Mouse (Mus musculus) liver (tissue): ENCODE results near the gene Ggct.

Experiments
- DNase-seq: peaks from one replicate; pipeline ENCODE4 v3.0.0-alpha.2; 2020; ENCODE audit warnings: mixed read lengths

Ggct gene

DNA sequence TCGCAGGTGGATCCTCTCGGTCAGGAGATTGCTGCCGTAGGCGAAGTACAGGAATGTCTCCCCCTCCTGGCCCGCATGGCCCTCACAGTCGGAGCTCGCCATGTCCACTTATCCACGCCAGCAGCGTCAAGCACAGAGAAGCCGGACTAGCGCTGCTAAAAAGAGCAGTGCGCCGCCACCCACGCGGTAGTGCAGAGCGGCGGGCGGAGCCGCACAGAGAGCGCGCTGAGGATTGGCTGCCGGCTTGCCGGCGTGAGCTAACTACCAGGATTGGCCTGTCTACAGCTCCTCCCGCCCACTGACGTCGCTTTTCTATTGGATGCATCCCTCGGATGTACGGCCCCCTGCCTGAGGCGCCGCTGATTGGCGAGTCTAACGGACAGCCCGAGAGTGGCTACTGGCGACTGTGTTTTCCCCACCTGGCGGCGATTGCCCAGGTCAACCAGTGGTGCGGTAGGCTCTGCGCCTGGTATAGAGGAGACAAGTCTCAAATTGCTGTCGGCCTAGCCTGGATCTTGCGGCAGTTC is at the start of gene Ggct:
TSS of gene Ggct (minus strand) at position 217 of the 527 bp plus-strand sequence.
- DNase-seq = peak; percentile 95

DNA sequence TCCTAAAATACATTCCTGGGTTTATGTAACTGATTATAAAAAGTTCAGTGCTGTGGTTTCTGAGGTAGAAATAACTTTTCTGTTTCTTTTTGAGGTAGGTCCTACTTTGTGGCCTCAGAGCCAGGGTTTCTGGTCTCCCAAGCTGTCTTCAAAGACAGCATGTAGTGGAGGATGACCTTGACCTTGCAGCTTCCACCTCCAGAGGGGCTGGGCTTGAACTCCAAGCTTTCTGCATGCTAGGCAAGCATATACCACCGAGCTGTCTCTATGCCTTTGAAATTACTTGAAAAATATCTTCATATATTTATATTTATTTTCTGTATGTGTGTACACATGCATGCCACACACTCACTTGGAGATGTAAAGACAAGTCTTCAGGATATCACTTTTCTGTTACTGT is 47.3 kb upstream of the Ggct start:
- no peak for DNase-seq

DNA sequence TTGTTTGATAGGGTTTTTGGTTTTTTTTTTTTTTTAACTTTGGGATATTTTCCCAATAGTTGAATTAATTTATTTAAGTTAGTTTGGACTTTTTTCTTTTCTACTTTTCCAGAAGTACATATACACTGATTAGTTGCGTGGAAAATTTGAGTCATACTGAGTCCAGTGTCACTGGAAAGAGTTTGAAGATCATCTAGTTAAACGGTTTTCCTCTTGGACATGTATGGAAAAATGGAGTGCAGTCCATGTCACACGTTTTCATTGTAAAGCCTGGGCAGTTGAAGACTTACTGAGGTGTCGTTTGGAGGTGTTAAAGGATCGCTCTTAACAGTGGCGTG is 46.7 kb upstream of the Ggct start:
- DNase-seq = no peak

DNA sequence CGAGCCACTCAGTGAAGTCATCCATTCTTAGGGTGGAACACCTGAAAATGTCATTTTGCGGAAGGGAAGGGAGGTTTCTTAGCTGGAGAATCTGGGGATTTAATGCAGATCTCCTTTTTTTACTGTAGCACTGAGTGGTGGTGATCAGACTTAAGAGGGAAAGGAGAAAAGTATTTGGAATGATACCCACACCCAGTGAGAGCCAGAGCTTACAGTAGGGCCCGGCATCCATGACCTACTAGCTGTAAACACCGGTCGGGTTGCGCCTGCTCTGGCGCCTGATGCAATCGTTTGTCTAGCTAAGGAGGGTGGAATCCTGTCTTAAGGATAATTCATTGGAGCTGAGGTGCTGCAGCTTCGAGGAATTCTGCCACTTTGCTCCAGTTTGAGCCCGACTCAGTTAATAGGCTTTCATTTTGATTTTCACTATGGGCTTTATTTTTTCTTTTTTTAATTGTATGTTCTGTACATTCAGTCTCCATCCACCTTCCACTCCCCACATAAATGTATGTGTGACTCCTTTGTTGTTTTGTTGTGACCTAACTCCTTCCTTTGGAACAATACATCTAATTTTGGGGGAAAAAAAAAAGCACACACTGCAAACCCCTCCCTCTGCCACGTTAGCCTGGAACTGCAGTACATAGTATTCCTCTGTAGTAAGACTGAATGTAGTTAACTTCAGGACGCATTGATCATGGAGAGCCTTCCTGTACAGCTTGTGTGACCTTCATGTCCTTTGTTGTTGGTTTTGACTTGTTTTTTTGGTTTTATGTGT is 46.1 kb upstream of the Ggct start:
- DNase-seq = peak; percentile 75

DNA sequence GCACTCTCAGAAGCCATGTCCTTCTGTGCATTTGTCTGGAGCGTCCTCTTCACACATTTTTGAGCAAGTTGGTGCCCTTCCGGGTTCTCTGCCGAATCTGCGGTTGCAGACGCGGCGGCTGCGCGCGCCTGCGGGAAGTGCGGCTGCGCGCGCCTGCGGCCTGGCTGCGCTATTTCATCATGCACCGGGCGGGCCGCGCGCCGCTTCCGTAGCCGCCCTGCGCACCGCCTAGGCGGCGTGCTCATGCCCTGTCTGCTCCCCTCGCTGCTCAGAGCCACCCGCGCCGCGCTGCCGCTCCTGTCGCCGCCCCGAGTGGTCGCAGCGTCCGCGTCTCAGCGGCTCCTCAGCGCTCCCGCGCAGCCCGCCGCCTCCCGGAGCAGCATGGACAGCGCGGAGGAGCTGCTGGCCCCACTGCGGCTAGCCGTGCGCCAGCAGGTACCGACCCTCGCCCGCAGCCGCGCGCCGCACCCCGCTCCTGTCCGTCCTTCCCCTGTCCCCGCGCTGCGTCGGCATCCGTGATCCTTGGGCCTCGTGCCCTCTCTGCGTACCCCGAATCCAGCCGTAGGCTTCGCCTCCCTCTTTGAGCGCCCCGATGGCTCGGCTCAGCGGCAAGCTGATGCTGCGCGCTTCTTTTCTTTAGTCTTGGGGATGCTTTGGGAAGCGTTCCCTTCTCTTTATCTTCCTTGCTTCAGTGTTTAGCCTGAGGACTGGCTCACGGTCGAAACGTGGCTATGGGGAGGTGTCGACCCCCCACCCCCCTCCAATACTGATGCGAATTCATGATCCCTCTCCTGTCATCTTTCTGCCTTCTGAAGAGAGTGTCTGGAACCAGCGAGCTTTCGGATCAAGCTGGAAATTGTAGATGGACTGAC is 45.3 kb upstream of the Ggct start, which contains the start of gene Gars:
TSS of gene Gars (plus strand) at position 209 of the 872 bp plus-strand sequence.
- DNase-seq = peak; percentile 90

DNA sequence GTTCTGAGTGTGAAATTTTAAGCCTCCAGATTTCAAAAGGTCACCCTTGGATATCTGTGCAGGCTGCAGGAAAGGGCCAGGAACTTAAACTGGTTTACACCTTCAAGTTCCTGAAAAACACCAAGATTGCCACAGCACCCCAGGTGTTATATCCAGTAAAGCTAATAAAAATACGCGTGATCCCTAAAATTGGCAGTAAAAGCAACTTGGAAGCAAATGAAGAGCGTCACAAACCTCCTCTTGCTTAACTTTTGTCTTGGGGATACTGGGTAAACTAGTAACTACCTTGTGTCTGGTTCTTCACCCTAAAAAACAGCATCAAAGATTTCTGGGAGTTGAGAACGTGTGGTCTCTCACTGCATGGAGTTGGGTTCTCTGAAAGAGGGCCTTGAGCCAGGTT is 44.0 kb upstream of the Ggct start:
- DNase-seq = no peak

DNA sequence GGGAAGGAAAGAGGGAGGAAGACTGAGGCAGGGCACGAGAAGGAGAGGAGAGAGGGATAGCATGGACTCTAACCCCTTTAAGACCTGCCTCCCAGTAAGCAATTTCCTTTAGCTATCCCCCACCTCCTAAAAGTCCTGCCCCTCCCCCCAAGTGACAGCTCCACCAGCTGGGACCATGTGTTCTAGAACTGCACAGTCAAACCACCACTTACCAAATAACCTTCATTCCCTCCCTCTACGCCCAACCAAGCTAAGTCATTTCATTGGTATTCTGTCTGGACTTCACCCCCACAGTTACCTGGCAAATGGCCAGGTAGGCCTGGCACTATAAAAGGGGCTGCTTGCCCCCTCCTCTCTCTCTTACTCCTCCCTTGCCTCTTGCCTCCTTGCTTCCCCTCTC is 34.9 kb upstream of the Ggct start:
- DNase-seq = no peak

DNA sequence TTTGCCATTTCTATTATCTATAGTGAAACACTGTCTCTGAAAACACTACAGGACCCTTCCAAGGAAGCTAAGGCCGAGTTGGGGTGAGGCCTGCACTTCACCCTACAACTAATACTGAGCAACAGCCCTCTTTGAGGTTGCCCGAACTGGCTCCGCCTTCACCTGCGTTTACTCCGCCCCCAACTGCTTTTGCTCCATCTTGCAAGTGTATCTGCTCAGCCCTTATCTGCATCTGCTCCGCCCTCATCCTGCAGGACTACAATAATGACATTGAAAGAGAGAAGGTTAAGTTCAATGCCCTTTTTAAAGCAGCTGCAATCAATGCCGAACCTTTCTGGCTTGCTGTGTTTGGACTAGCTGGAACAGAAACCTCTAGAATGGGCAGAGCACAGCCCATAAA is 29.1 kb upstream of the Ggct start:
- no peak for DNase-seq

DNA sequence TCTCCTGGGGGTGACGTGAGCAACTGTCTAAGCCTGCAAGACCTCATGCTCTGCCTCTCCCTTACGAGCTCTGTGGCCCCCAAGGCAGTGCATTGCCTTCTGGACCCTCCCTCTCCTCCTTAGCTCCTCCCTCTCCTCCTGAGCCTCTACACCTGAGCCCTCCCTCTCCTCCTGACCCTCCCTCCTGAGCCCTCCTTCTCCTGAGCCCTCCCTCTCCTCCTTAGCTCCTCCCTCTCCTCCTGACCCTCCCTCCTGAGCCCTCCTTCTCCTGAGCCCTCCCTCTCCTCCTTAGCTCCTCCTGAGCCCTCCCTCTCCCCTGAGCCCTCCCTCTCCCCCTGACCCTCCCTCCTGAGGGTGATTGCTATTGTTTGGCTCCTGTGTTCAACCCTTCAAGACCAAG is 25.7 kb upstream of the Ggct start:
- no peak for DNase-seq

DNA sequence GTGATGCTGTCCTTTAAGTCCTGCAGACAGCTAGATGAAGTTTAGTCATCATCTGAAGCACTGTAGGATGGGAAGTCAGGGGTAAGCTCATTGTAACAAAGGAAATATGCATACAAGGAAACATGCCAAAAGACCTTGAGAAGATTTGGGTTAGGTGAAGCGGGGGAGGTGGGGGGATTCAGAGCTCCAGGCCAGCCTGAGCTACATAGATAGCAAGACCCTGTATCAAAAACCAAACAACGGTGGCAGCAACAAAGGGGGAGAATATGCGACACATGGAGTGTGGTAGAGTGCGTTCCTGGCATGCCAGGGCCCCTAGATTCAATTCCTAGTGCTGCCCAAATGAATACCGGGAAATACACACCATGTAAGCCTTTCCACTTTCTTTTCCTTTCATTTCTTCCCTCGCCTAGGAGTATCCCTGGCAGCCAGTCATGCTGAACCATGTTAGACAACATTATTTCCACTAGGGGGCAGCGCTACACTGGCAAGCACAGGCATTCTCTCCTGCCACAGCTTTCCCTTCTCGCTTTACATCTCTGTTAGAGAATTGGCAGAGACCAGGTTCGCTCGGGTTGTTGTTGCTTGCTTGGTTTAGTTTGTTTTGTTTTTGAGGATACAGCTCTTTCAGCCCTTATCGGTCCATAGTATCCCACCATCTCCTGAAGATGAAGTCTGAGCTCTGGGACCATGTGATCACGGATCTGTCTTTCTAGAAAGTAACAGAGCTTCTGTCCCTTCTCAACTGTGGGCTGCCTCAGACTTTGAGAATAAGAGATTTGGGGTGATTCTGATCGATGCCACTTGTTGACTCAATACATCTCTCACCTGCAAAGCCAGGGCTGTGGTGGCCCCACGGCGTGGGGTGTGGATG is 24.2 kb upstream of the Ggct start:
- DNase-seq = peak; percentile 57

DNA sequence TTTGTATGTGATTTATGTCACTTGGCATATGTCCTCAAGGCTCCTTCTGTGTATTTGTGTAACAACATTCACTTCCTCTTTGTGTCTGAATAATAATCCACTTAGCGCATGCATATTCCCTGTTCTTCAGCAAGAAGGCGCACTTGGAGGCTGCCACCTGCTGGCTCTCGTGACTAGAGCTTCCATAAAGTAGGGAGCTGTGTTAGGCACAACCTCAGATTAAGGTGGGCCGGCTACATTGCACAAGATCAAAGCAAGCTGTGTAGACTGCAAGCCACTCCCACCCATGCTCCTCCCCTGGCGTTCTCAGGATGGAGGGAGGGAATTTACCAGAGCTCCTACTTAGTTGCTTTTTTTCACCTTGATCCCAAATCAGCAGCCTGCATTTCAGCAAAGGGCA is 23.5 kb upstream of the Ggct start:
- DNase-seq = peak; percentile 49

DNA sequence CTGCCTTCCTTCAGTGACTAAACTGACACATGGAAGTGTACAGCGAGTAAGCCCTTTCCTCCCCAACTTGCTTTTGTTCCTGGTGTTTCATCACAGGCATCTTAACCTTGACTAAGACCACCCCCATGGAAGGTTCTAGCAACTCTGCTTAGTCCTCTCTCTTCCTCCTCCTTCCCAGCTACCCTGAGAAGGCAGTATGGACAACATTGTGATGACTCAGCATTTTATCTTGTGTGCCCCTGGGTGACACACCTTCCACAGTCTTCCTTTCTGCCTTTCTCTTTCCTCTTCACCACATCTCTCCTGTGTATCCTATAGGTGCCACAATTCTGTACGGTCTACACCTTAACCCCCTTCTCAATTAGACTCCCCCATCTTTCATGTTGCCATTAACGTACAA is 21.4 kb upstream of the Ggct start:
- DNase-seq = no peak

DNA sequence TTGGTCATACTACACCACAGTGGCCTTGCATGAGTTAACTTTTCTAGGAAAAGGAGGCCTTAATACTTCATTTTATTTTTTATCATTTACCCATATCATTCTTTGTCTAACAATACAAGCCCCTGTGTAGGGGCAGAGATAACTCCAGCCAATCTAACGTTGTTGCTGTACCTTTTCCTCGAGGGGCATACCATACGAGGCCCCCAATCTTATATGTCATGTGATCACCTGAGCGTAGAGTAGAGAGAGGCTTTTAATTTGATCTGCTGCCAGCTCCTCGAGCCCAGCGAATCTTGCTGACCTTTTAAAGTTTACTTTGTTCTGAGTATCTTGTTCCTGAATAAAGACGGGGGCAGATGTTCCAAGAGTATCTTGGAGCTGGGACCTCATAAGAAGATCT is 19.8 kb upstream of the Ggct start:
- DNase-seq = no peak

DNA sequence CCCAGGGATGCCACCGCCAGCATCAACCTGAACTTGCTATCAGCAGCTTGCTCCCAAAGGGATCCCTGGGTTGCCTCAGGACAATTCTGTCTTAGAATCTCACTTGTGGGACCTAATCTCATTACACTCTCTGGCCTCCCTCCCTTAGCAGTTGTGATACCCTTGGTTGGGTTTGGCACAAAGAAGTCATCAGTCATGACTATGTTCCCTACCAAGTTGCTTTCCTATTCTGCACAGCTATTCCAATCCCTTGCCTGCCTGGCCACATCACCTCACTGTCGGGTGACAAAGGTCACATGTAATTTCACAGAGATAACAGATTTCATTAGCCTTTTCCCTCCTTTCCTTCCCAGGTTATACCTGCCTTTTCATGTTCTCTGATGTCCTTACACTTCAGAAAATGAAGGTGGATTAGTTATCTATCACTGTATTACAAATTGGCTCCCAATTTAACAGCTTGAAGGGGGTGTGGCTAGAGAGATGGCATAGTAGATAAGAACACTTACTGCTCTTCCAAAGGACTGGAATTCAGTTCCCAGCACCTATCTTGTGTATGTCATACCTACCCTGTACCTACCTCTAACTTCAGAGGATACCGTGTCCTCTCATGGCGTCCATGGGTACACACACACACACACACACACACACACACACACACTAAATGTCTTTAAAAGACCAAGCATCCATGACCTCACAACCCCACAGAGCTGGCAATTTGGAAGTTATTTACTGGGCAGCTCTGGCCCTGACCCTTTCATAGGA is 17.8 kb upstream of the Ggct start:
- no peak for DNase-seq

DNA sequence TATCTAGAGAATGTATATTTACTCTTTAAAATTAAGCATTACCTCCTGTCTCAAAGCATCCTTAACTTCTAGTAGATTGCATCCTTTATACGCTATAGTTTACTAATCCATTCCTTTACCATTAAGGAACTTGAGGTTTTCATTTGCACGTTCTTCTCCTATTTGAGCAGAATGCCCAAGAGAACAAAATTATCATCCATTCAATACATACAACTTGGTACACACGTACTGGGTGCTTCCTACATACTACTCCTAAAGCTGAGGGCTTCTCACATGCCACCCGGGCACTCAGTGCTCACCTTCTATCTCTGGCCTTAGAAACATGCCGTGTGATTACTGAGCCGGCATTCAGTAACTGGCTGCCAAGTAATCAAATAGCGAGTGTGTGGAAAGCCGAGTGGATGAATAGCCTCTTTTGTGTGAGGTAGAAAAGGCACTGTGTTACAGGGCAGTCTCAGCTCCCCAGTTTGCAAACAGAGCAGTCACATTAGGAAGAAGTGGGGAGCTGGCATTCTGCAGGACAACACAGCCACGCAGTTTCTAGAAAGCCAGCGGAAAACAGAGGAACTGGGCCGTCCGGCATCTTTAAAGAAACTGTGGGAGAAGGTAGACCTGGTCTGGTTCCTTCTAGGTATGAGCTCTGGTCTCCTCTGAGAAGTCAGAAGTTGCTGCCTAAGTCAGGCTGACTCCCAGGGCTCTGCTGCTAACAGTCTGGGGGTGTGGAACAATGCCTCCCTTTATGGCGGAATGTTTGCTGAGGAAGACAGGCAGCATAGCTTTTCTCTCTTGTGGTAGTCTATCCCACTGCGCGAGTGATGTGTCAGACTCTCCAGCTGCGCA is 16.9 kb upstream of the Ggct start:
- DNase-seq = no peak

DNA sequence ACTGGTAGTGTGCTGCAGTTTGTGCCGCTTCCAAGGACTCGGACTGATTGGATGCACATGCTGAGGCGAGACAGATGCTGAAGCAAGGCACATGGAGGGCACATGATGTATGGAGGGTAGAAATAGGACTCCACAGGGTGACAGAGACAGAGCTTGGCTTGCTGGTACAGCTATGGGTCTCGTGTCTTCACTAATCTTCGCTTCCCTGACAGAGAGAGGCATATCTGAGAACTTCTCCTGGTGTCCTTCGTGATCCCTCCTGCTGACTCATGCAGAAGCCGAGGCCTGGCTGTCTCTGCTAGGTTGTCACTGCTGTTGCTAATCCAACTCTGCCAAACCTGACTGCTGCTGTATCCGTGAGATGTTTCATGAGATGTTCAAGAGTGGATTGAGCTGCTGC is 15.7 kb upstream of the Ggct start:
- DNase-seq = no peak

DNA sequence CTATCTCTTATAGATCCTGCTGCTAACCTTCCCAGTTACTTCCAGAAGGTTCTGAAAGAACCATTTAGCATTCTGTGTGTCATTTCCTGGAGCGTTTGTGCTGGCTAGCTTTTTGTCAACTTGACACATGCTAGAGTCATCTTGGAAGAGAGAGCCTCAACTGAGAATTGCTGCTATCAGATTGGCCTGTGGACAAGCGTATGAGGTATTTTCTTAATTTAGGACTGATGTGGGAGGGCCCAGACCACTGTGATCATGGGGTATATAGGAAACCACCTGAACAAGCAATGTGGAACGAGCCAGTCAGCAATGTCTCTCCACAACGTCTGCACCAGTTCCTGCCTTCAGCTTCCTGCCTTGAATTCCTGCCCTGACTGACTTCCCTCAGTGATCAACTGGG is 10.8 kb upstream of the Ggct start:
- no peak for DNase-seq

DNA sequence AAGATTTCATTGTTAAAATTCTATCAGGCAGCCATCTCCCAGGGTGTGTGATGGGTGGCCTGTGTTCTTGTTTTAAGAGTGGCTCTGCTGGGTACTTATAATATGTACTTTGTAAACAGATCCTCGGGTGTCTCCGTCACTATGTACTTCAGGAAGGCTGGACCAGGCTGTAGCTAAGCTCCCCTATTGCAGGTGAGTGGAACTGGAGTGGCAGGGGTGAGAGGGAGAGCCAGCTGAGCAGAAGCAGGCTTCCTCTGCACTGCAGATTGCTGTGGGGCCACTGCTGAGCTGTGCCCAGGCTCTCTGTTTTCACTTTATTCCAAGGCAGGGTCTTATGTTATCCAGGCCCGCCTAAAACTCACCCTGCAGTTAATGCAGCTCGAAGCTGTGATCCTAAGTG is 9.7 kb upstream of the Ggct start:
- no peak for DNase-seq

DNA sequence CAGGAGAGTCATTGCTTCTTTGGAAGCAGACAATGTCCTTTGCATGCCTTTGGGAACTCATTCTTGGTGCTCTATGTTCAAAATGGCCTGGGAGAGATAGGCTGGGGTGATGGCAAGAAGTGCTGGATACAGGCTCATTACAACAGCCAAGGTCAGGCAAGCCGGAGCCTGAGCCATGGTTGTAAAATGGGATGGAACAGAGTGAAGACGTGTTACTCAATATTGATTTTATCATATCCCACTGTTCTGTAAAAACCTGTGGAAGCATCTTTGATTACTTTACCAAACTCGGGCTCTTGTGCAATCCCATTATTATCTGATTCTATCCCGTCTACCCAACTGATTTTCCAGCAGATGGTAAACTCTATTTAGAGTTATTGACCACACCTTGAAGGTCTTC is 8.6 kb upstream of the Ggct start:
- DNase-seq = no peak

DNA sequence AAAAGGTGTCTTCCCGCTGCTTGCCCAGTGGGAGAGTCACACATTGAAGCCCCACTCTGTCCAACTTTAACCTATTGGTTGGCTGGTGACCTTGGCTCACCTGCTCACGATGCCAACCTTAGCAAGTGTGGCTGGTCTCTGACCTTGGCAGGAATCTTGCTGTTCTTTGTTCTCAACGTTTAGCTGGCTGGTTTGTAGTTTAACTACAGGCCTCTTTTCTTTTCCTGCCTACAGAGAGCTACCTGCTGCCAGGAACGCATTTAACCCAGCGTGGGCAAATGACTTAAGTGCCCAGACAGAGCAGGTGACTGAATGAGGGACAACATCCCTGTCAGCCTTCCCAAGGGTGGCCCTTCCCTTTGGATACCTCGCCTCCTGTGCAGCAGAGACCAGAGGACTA is 5.0 kb upstream of the Ggct start:
- no peak for DNase-seq

DNA sequence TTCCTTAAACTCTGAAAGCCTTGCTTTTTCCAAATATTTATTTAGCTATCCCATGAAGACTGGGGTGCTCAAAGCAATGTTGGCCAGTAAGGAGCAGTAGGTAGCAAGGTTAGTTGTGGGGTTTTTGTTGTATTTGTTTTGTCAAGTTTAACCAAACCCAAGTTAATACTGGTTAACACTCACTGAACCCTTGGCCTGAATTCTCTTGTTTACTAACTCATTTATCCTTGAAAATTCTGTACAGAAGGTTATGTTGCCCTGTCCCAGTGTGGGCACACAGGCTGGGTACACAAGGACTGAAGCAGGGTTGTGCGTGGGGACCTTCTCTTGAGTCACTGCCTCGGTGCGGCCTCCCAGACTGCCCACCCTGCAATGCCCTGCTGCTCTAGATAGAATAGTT is 3.6 kb upstream of the Ggct start:
- DNase-seq = no peak
